8 mouse cellular contexts compared by ENCODE assay signal in the genomic region with DNA sequence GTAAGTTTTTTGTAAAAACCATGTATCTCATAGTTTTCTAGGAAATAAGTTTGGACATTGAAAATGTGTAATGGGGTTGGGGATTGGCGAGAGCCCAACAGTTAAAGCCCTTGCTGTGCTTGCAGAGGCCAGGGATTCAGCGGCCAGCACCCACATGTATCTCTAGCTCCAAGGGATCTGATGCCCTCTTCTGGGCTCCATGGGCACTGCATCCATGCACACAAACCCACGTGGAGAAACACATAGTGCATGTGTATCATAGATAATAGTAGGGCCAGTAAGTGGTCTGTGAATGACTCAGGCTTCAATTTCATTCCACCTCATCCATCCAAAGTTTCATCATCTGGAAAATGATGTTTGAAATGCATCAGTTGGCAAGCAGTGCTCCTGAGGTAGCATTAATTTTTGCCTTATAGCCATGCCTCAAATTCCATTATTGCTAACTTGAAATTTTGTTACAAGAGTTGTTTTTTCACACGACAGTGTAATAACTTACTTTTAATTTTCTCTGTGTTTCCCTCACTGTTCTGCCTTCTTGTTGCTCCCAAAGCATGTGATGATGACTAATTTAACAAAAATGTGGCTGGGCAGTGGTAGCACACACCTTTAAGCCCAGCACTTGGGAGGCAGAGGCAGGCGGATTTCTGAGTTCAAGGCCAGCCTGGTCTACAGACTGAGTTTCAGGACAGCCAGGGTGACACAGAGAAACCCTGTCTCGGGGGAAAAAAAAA.
DNase-seq lines count a peak whose midpoint lies in the region; ATAC-seq lines count a peak whose summit lies in the region.

No protein-coding gene starts in this region.

- H3K4me3 ChIP-seq in liver, embryonic 11.5 days (ENCODE audit: low read depth, low read length), result no peak overlapping the region

- H3K4me1 ChIP-seq in liver, embryonic 11.5 days (replicated peaks; ENCODE audit: control insufficient read depth, insufficient read depth, low read length), result no peaks in the 10 kb centered on the region

- peak; percentile 28 for DNase-seq in heart, postnatal 4 days
- DNase-seq in heart, adult 8-10 months (ENCODE audit: low spot score), result no peak
- DNase-seq in 416B (ENCODE audit: low read depth) (peak; percentile 61), NIH3T3 (ENCODE audit: low read depth) (peak; percentile 35)
- peak; percentile 35 for DNase-seq in liver, embryonic 11.5 days (ENCODE audit: low spot score)
- DNase-seq in layer of hippocampus, adult 11-12 months (ENCODE audit: low spot score), result no peak
- no peak for DNase-seq in left cerebral cortex, postnatal 10 days (ENCODE audit: extremely low spot score in 1 of 2, low spot score in 2 of 2)

- H3K4me2 ChIP-seq in liver, embryonic 11.5 days, result no peak overlapping the region

- H3K36me3 ChIP-seq in liver, embryonic 11.5 days (ENCODE audit: control insufficient read depth, insufficient read depth, low read length), result no peaks in the 10 kb centered on the region

- no peak overlapping the region for H3K27ac ChIP-seq in liver, embryonic 11.5 days (ENCODE audit: low read depth, low read length)

- no peak for ATAC-seq in liver, embryonic 11.5 days (replicated peaks; ENCODE audit: low FRiP score)
- no peak for ATAC-seq in megakaryocyte, adult 5-6 weeks (ENCODE audit: poor library complexity, severe bottlenecking)

- WGBS in liver, embryonic 11.5 days, result 62% methylated on average over 6 of the region's 6 CpGs

- intact Hi-C loops in left cerebral cortex, postnatal 10 days (cut with DNase I), result no loop called here

- H3K27me3 ChIP-seq in liver, embryonic 11.5 days (replicated peaks; ENCODE audit: control insufficient read depth, insufficient read depth, low read length), result no peaks in the 10 kb centered on the region

- no peaks in the 10 kb centered on the region for H3K9me3 ChIP-seq in liver, embryonic 11.5 days (ENCODE audit: control insufficient read depth, low read length)

- H3K9ac ChIP-seq in liver, embryonic 11.5 days (ENCODE audit: low read depth, low read length), result no peak overlapping the region

Comparison
In these comparisons a context has a peak if more than half of its experiments do, and no peak if none do; other contexts are left out.
1. DNase-seq: peak in heart, postnatal 4 days (single experiment), 416B (single experiment), NIH3T3 (single experiment) and liver, embryonic 11.5 days (single experiment); none in heart, adult 8-10 months (single experiment), layer of hippocampus, adult 11-12 months (single experiment) and left cerebral cortex, postnatal 10 days (0 of 2).